23 mouse cellular contexts compared by ENCODE assay signal in genomic region chr11:115691511-115691910, GRCm38 (mm10). TPM values are rescaled to one million over a fixed set of nuclear protein-coding genes. Genes with fewer than 3 reads are reported as not detected.
DNase-seq lines count a peak whose midpoint lies in the region; ATAC-seq and TF ChIP-seq lines count a peak whose summit lies in the region.
"Had no signal": no experiment of that assay in that cellular context is flagged by ENCODE, and none has a peak within 500 bp of the region (broad histone marks: within the 10 kb centered on the region; RNA-seq: fewer than 3 reads in every experiment).

No protein-coding gene starts in this region.

- no peak for TF ChIP-seq POLR2A in heart, adult 2 months (IDR thresholded peaks at IDR 0.05; ENCODE audit: insufficient read depth, low read depth, low read length)
- no peak for TF ChIP-seq POLR2A in testis, adult 2 months (IDR thresholded peaks at IDR 0.05; ENCODE audit: control insufficient read depth, low read depth, low read length)
- TF ChIP-seq POLR2A in olfactory bulb, adult 2 months (IDR thresholded peaks at IDR 0.05; ENCODE audit: insufficient read depth, low read depth, low read length), result no peak

- H3K9ac ChIP-seq in heart, adult 2 months (ENCODE audit: low read depth, low read length), result no peak overlapping the region
- no peak overlapping the region for H3K9ac ChIP-seq in heart, embryonic 11.5 days (ENCODE audit: low read depth, low read length)
- H3K9ac ChIP-seq in heart, postnatal 0 days (replicated peaks; ENCODE audit: low read depth, low read length), result no peak overlapping the region
- H3K9ac ChIP-seq in intestine, postnatal 0 days (ENCODE audit: low read depth, low read length), result no peak overlapping the region
- H3K9ac ChIP-seq: forebrain, embryonic 15.5 days; hindbrain, embryonic 14.5 days had no signal

- intact Hi-C loops in heart, adult 2 months (cut with DNase I), result no loop called here

- no peak for ATAC-seq in heart, embryonic 11.5 days (replicated peaks; ENCODE audit: insufficient number of reproducible peaks, low FRiP score, low TSS enrichment)
- ATAC-seq in heart, postnatal 0 days (ENCODE audit: insufficient read depth, low read depth), result no peak
- ATAC-seq in intestine, postnatal 0 days, result no peak
- ATAC-seq: forebrain, embryonic 15.5 days; inflammation-experienced regulatory T-cells, adult 6 months had no signal

- peaks cover 27% of the 10 kb centered on the region for H3K4me1 ChIP-seq in heart, adult 2 months (ENCODE audit: control insufficient read depth, insufficient read depth, low read length)
- peaks cover 34% of the 10 kb centered on the region for H3K4me1 ChIP-seq in heart, embryonic 11.5 days (ENCODE audit: control insufficient read depth, insufficient read depth, low read length)
- H3K4me1 ChIP-seq in heart, postnatal 0 days (ENCODE audit: control insufficient read depth, insufficient read depth), result peaks cover 34% of the 10 kb centered on the region
- H3K4me1 ChIP-seq in testis, adult 2 months (ENCODE audit: control insufficient read depth, insufficient read depth, low read length), result peaks cover 3% of the 10 kb centered on the region; the same call in 1 of the 2 replicates
- peaks cover 20% of the 10 kb centered on the region for H3K4me1 ChIP-seq in olfactory bulb, adult 2 months (ENCODE audit: control insufficient read depth, insufficient read depth, low read length)
- 0 out of 2 replicates have a peak, but pooled peaks cover 5% of the 10 kb centered on the region for H3K4me1 ChIP-seq in intestine, postnatal 0 days (replicated peaks; ENCODE audit: control insufficient read depth, insufficient read depth, low read length)
- H3K4me1 ChIP-seq: embryonic facial prominence, embryonic 10.5 days had no signal

- no peak for TF ChIP-seq CTCF in heart, adult 2 months (IDR thresholded peaks at IDR 0.05)
- no peak for TF ChIP-seq CTCF in heart, postnatal 0 days (IDR thresholded peaks at IDR 0.05; ENCODE audit: low read depth)
- TF ChIP-seq CTCF in testis, adult 2 months (IDR thresholded peaks at IDR 0.05; ENCODE audit: control insufficient read depth, insufficient read depth, insufficient replicate concordance, low read depth, low read length), result no peak
- TF ChIP-seq CTCF in olfactory bulb, adult 2 months (IDR thresholded peaks at IDR 0.05; ENCODE audit: insufficient read depth, low read depth, low read length), result no peak
- no peak for TF ChIP-seq CTCF in intestine, postnatal 0 days (IDR thresholded peaks at IDR 0.05; ENCODE audit: low read depth)

- H3K79me2 ChIP-seq in heart, adult 2 months (replicated peaks; ENCODE audit: control insufficient read depth, insufficient read depth, low read length), result peaks cover 8% of the 10 kb centered on the region

- peak overlapping the region; percentile 76 for H3K27ac ChIP-seq in heart, adult 2 months
- H3K27ac ChIP-seq in heart, embryonic 11.5 days (ENCODE audit: low read depth, low read length), result no peak overlapping the region
- H3K27ac ChIP-seq in heart, postnatal 0 days (ENCODE audit: low read depth), result peak overlapping the region; percentile 79
- H3K27ac ChIP-seq in testis, adult 2 months (ENCODE audit: control insufficient read depth, insufficient read depth, low read depth, low read length), result peak overlapping the region; percentile 10
- 0 out of 2 replicates have a peak overlapping the region, but pooled peaks have one; percentile 9 for H3K27ac ChIP-seq in olfactory bulb, adult 2 months (ENCODE audit: insufficient read depth, low read depth, low read length)
- no peak overlapping the region for H3K27ac ChIP-seq in intestine, postnatal 0 days (ENCODE audit: low read depth, low read length)
- H3K27ac ChIP-seq: embryonic facial prominence, embryonic 10.5 days; forebrain, embryonic 15.5 days; hindbrain, embryonic 14.5 days had no signal

- 76% methylated on average over 5 of the region's 5 CpGs for WGBS in heart, adult 2 months
- 90% methylated on average over 5 of the region's 5 CpGs for WGBS in heart, embryonic 11.5 days (ENCODE audit: insufficient replicate concordance)
- WGBS in heart, postnatal 0 days, result 82% methylated on average over 5 of the region's 5 CpGs
- 79% methylated on average over 5 of the region's 5 CpGs for WGBS in olfactory bulb, adult 2 months
- WGBS in intestine, postnatal 0 days, result 91% methylated on average over 5 of the region's 5 CpGs

- H3K4me2 ChIP-seq in heart, embryonic 11.5 days, result no peak overlapping the region
- peak overlapping the region; percentile 18; the same call in 1 of the 2 replicates for H3K4me2 ChIP-seq in heart, postnatal 0 days (ENCODE audit: low read depth, low read length)
- no peak overlapping the region for H3K4me2 ChIP-seq in intestine, postnatal 0 days (replicated peaks; ENCODE audit: low read depth)
- H3K4me2 ChIP-seq: forebrain, embryonic 15.5 days; hindbrain, embryonic 14.5 days had no signal

- peaks cover 30% of the 10 kb centered on the region for H3K36me3 ChIP-seq in heart, adult 2 months (ENCODE audit: control insufficient read depth, insufficient read depth, low read length)
- no peaks in the 10 kb centered on the region for H3K36me3 ChIP-seq in heart, embryonic 11.5 days (ENCODE audit: control insufficient read depth, insufficient read depth, low read length)
- peaks cover 10% of the 10 kb centered on the region; the same call in 1 of the 2 replicates for H3K36me3 ChIP-seq in heart, postnatal 0 days (replicated peaks; ENCODE audit: control insufficient read depth, insufficient read depth, low read length)
- H3K36me3 ChIP-seq in testis, adult 2 months (ENCODE audit: control insufficient read depth, insufficient read depth, low read length), result no peaks in the 10 kb centered on the region
- H3K36me3 ChIP-seq in intestine, postnatal 0 days (ENCODE audit: control insufficient read depth, insufficient read depth), result peaks cover 11% of the 10 kb centered on the region; the same call in 1 of the 2 replicates

- H3K27me3 ChIP-seq in heart, adult 2 months (ENCODE audit: control insufficient read depth, insufficient read depth, low read length), result no peaks in the 10 kb centered on the region
- no peaks in the 10 kb centered on the region for H3K27me3 ChIP-seq in heart, embryonic 11.5 days (ENCODE audit: control insufficient read depth, insufficient read depth, low read length)
- H3K27me3 ChIP-seq in heart, postnatal 0 days (ENCODE audit: control insufficient read depth, insufficient read depth, low read length), result no peaks in the 10 kb centered on the region
- no peaks in the 10 kb centered on the region for H3K27me3 ChIP-seq in testis, adult 2 months (ENCODE audit: control insufficient read depth, insufficient read depth, low read length)
- no peaks in the 10 kb centered on the region for H3K27me3 ChIP-seq in intestine, postnatal 0 days (replicated peaks; ENCODE audit: control insufficient read depth, insufficient read depth, low read length)
- H3K27me3 ChIP-seq: forebrain, embryonic 15.5 days had no signal

- DNase-seq in heart, adult 2 months, result no peak
- no peak for DNase-seq in heart, postnatal 0 days (ENCODE audit: low spot score)
- no peak for DNase-seq in heart, adult 9 months (ENCODE audit: low spot score in 2 of 2)
- DNase-seq in testis, postnatal 14 days (ENCODE audit: low spot score), result no peak
- DNase-seq: B cell, adult 2 months; cerebellum, adult 9-11 months; gastrocnemius, postnatal 14 days; kidney, adult 8-10 months; kidney, postnatal 10 days; midbrain, embryonic 14.5 days; retina, postnatal 1 day; right cerebral cortex, postnatal 25 days; spleen, adult 18-20 months; thymus, postnatal 14 days had no signal

- TF ChIP-seq EP300 in heart, adult 2 months (IDR thresholded peaks at IDR 0.05; ENCODE audit: insufficient read depth, low read depth, low read length), result no peak
- TF ChIP-seq EP300 in heart, postnatal 0 days (IDR thresholded peaks at IDR 0.05; ENCODE audit: low read depth), result no peak

- no peak overlapping the region for H3K4me3 ChIP-seq in heart, adult 2 months
- no peak overlapping the region for H3K4me3 ChIP-seq in heart, embryonic 11.5 days (ENCODE audit: low read depth, low read length)
- no peak overlapping the region for H3K4me3 ChIP-seq in heart, postnatal 0 days (ENCODE audit: low read depth, low read length)
- no peak overlapping the region for H3K4me3 ChIP-seq in testis, adult 2 months (ENCODE audit: control insufficient read depth, low read depth, low read length)
- H3K4me3 ChIP-seq in olfactory bulb, adult 2 months (ENCODE audit: insufficient read depth, low read depth, low read length), result no peak overlapping the region
- no peak overlapping the region for H3K4me3 ChIP-seq in intestine, postnatal 0 days (ENCODE audit: low read depth, low read length)
- H3K4me3 ChIP-seq: embryonic facial prominence, embryonic 10.5 days; forebrain, embryonic 15.5 days; heart, embryonic 10.5 days had no signal

- H3K9me3 ChIP-seq in heart, embryonic 11.5 days (replicated peaks; ENCODE audit: control insufficient read depth, low read length), result no peaks in the 10 kb centered on the region
- no peaks in the 10 kb centered on the region for H3K9me3 ChIP-seq in heart, postnatal 0 days (replicated peaks; ENCODE audit: control insufficient read depth, low read length)
- H3K9me3 ChIP-seq in intestine, postnatal 0 days (ENCODE audit: control insufficient read depth), result no peaks in the 10 kb centered on the region
- H3K9me3 ChIP-seq: embryonic facial prominence, embryonic 10.5 days; forebrain, embryonic 15.5 days; heart, embryonic 10.5 days had no signal

RNA-seq across cellular contexts. Expression of gene Grb2, which starts 16.9 kb away (rescaled TPM):
- 100 to 1,000 TPM; 107 to 109 TPM for total RNA-seq in heart, adult 2 months (2021)
- 52.0 and 73.2 TPM in 2 replicates for polyA plus RNA-seq in heart, adult 2 months (2012; rRNA removed)
- 42.7 and 56.3 TPM in 2 replicates for polyA plus RNA-seq in heart, embryonic 11.5 days (2014; fragmentation: Nextera tagmentation; extraction: Ambion mirVana)
- total RNA-seq in heart, postnatal 0 days (2014; rRNA removed; ENCODE audit: low replicate concordance), result 48.6 and 126 TPM in 2 replicates
- polyA plus RNA-seq in heart, postnatal 0 days (2015; fragmentation: Nextera tagmentation; extraction: Ambion mirVana), result 96.9 and 116 TPM in 2 replicates
- polyA plus RNA-seq in testis, adult 2 months (2012; rRNA removed), result 7.7 TPM in 2 replicates
- polyA plus RNA-seq in olfactory bulb, adult 2 months (2012; ENCODE audit: insufficient read depth, insufficient read length, low replicate concordance, missing spikeins), result 264 TPM in 1 of 2 replicates, not detected in the other
- polyA plus RNA-seq in intestine, postnatal 0 days (2015; fragmentation: Nextera tagmentation; extraction: Ambion mirVana), result 60.5 and 61.3 TPM in 2 replicates

Comparison
In these comparisons a context has a peak if more than half of its experiments do, and no peak if none do; other contexts are left out.
1. H3K27ac ChIP-seq: peak in heart, adult 2 months (single experiment), heart, postnatal 0 days (single experiment), testis, adult 2 months (single experiment) and olfactory bulb, adult 2 months (single experiment); none in heart, embryonic 11.5 days (single experiment) and intestine, postnatal 0 days (single experiment).